Mouse (Mus musculus) activated CD4-positive, CD25-positive, alpha-beta regulatory T cell, adult 4 months (primary cell): Measurements from ENCODE around the gene Rell1. TPM values are rescaled to one million over a fixed set of nuclear protein-coding genes. Genes with fewer than 3 reads are reported as not detected.
"Not testable (repeated sequence)": the region's sequence is repeated elsewhere in the genome, so short reads cannot be mapped to it uniquely, and the experiment has no call there.

Experiments
- ATAC-seq: one replicate; pipeline ENCODE4 v1.8.0; 2017
- polyA plus RNA-seq, 2 experiments: library from polyadenylated mRNA; unstranded; fragments of 100-300 nt; shearing (Covaris generic); gene quantifications; one replicate each; pipeline ENCODE4 v1.2.1; 2017

Gene Rell1
- polyA plus RNA-seq, 2 experiments from 2014 or later = 4.0 to 7.6 TPM

DNA sequence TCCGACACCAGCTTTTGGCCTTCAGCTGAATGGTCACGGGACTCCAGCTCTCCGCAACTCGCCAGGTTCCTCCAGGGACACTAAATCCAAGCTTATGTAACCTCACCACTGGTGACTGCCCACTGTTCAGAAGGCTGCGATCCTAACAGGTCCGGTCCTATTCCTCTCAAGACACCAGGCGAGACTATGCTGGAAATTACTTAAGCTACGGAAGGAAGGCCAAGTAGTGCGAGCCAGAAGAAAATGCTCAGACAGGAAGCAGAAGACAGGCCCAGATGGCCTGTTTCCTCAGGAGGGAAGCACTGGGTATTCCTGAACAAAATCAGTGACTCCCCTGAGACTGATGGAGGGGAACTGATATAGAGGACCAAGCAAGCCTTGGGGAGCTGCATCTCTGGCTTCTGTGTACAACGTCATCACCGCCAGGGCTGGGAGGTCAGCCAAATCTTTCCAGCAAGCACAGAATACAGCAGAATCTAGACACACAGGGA, 17.2 kb downstream of the Rell1 start:
- no peak for ATAC-seq

DNA sequence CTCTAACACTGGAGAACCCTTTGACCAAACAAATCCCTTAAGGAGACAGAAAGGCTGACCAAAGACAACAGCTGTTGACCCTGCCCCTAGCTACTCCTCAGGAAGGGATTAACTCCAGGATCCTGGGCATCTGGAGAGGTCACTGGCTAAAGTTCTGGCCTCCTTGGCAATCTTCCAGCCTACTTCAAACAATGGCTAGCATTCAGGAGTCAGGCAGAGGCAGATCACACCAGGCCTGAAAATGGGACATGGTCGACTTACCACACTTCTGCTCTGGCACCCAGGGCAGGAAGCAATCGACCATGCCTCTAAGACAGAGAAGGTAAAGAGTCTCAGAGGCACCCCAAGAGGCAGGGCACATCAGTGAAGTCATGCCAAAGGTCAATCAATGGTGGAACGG, 19.5 kb downstream of the Rell1 start:
- no peak for ATAC-seq

DNA sequence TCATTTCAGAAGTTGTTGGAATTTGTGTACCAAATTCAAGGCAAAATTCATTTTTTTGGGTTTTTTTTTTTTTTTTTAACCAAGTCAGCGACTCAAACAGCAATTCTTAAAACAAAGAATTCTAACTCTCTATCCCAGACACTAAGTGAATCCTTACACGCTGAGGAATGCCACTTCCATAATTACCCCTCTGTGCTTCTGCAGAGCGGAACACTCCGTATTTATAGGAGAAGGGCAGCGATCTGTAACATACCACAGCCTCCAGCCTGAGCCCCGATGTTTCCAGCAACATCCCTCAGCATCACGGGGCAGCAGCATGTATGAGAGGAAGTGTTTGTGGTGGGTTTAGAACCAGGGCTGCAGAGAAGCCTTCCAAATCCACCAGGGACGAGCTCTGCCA, 21.2 kb downstream of the Rell1 start:
- no peak for ATAC-seq

DNA sequence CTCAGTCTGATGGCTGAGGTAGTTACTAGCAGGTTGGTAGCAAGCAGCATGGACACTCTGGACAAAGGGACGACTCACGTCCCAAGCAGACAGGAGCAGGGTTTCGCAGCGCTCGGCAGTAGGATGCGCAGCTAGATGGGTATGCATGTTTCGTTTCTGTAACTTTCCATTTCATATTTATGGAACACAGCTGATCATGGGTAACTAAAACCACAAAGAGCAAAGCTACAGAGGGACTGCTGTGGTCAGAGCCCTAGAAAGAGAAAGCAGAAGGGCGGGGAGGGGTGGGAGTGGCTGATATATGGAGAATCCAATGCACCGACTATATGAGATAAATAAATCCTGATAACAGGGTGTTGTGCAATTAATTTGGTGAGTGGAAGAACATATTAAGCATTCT, 25.4 kb downstream of the Rell1 start:
- peak; percentile 28 for ATAC-seq

DNA sequence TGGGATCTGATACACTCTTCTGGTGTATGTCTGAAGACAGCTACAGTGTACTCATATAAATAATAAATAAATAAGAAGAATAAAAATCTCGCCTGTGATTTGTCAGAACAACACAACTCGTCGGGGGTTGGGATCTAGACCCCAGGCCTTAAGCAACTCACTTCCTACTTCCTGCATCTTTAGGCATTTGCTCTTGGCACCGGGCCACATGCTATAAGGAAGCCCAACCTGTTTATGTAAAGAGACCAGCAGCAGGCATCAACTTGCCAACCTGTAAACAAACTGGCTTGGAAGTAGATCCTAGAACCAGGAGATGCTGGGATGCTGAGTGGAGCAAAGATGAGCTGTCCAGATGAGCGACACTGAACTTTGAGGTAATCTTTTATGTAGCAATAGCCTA, 26.8 kb downstream of the Rell1 start:
- no peak for ATAC-seq

DNA sequence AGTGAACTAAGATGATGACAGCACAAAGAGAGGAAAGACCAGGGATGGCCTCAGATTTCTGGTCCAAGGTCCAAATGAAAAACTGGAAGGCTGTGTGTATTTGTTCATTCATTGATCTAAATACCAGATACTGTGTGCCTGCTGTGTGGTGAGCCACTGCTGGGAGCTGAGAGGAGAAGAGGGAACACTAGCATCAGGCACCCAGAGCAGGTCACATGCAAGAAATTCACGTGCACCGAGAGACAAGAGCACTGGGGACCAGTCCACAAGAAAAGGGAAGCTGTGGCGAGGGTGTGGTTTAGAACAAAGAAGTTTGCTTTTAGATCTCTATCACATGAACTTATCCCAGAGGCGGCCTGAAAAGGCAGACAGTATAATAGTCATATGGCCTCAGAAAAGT, 30.1 kb downstream of the Rell1 start:
- ATAC-seq = no peak

DNA sequence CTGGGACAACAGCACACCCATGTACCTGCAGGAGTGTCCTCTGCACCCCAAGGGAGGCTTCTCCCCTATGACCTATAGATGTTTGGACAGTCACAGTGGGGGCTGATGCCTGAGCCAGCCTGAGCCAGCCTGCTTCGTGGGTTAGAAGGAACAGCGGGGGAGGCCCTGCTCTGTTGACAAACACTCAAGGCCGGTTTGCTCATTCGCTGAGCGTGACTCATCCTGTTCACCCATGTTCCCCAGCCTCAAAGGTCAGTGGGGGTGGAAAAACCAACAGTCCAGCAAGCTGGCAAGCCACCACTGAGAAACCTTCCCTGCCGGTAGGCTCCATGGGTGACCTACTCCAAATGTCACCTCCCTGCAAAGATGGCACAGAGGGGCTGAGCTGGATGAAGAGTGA, 32.0 kb downstream of the Rell1 start:
- ATAC-seq = no peak

DNA sequence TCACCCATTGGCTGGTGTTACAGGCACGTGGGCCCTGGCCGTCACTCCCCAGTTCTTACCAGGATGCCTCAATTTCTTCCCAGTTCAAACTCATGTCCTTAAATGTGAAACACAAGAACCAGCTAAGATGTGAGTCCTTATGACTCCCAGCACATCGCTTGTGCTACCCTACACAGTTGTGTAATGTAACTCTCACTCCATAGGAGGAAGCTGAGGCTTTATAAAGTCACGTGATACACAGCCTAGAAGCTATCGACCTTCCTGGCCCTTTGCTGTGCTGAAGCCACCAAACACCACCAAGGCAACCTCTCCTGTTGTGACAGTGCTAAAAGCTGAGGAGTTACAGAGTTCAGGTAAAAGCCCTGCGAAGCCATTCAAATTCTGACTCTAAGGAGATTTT, 33.1 kb downstream of the Rell1 start:
- ATAC-seq = no peak

DNA sequence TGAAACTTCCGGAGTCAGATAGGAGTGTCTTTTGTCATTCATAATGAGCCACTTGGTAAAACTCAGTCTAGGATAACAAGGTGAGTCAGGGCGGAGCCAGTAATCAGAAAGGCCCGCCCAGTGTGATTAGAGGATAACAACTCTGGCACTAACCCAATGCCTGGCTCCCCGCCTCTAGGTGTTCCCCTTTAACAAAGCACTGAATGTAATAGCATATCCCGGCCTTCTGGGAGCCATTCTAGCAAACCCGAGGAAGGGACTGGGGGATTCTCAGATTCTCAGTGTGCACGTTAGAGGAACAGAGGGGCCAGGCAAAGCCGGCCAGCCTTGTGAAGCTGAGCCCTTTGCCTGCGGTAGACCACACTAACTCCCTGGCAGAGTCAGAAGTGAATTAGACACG, 35.9 kb downstream of the Rell1 start:
- no peak for ATAC-seq

DNA sequence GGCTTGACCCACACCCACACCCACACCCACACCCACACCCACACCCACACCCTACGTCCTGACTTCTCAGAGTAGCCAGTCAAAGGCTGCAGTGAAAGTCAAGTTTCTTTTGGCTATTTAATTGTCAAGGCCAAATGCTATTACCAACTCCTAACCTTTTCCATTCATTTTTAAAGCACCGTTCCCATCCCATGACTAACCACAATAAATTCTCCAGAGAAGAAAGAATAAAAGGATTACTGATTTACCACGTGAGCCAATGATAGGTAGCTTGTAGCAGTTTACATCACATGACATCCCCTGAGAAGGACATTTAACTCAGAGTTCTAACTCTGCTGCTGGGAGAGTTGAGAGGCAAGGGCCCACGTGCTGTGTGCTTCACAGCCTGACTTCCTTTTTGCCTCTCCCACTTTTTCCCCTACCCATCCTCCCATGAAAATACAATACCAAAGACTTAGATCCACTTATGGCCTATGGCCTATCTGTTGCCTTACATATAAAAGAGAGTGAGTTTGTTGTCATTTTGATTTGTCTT, 37.8 kb downstream of the Rell1 start:
- ATAC-seq = no peak

DNA sequence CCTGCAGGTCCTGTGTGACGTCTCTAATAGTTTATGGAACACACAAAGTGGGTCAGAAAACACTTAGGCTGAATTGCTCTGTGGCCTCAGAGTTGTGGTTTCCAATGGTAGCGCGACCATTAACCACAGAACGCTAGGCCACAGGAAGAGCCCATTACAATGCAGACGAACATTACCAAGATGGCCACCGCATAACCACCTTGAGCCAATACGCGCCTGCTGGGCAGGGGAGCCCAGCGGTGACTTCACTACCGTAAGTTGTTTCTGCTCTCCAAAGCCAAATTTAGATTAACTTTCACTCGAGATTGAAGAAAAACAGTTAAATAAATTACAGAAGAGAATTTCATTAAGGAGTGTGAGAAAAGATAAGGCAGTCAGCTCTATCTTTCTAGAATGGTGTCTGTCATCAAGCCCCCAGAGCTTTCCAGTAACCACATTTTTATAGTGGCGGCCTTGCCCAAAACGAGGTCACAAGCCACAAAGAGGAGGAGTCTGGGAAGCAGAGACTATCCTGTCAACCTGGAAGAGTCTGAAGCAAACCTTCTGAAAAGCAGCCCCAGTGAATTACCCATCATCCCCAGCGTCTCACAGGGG, 43.6 kb downstream of the Rell1 start:
- no peak for ATAC-seq

DNA sequence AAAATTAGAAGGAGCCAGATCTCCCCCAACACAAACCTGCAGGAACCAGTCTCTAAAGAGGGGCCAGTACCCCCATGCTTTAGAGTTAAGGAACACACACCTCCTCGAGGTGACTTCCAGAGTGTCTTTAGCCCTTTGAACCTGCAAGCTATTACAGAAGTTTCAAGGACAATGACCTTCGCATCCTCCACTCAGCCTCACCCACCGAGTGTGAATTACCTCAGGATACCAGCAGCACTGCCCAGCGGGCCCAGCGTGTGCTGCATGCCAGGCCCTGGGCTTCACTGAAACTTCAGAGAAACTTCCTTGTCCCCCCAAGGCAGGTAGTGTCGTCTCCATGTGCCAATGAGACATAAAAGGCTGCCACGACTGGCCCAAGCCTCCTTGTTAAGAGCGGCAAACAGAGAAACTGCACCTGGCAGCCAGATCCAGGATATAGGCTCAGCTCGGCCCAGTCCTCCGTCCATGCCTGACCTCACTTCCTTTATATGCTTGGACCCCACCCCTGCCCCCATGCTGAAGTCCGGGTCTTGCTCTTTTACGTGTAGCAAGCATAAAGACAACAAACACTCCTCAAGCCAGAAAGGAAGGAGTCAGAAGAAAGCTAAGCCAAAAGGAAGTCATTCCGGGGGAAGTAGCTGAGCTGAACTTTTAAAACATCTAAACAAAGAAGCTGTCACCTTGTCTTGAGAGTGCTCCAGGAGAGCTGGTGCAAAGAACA, 45.2 kb downstream of the Rell1 start:
- ATAC-seq = no peak

DNA sequence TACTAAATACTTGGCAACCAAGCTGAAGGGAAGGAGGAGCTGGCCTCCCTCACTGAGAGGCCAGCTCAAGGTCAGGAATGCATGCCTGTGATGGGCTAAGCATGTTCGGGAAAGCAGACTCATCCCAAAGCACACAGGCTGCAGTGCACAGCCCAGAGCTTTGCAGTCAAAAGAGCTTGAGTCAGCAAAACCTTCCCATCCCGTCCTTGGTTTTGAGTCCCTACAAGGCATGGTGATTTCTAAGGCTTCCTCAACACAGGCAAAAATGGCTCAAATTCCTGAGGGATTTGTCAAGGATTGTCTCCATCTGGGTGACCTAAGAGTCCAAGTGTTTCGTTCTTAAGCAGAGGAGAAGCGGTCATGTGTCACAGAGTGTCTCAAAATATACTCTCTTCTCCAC, 50.5 kb downstream of the Rell1 start:
- ATAC-seq = no peak

DNA sequence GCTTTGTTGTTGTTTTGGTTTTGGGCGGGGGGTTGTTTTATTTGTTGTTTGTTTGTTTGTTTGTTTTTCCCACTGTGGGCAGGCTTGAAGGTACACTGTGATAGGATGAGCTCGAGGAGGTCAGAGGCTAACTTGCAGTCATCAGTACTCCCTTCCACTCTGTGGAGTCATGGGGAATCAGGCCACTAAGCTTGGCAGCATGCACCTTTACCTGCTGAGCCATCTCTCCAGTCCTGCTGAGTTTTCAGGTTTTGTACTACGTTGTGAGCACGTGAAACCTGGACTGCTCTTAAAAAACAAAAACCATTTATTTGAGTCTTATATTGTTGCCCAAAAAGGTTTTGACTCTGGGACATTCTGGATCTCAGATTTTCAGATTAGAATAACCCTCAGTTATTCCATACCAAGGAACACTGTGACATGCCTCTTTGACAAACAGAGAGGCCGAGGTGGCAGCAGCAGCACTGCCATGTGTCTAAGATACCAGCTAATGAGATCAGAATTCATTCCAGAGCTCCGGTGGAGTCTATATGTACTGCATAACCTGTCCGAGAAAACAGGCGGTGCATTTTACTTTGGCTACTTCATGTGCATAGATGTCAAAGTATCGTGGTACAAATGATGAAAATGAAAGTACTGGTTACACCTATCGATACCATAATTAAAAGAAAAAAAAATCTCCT, 52.1 kb downstream of the Rell1 start:
- ATAC-seq = no peak

DNA sequence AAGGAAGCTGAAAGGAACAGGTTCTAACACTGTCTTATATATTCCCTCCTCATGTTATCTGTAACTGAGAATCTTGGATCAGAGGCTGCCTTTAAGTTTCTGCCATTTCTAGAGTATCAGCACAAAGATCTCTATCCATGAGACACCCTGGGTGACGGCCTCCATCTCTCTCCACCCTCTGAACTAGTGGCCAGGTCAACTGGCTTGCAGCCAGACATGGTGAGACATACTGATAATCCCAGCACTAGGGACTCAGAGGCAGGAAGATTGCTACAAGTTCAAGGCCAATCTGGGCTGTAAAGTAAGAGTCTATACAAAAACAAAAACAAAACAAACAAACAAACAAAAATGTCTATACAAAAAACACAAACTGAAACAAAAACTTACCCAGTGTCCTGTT, 53.8 kb downstream of the Rell1 start:
- no peak for ATAC-seq

DNA sequence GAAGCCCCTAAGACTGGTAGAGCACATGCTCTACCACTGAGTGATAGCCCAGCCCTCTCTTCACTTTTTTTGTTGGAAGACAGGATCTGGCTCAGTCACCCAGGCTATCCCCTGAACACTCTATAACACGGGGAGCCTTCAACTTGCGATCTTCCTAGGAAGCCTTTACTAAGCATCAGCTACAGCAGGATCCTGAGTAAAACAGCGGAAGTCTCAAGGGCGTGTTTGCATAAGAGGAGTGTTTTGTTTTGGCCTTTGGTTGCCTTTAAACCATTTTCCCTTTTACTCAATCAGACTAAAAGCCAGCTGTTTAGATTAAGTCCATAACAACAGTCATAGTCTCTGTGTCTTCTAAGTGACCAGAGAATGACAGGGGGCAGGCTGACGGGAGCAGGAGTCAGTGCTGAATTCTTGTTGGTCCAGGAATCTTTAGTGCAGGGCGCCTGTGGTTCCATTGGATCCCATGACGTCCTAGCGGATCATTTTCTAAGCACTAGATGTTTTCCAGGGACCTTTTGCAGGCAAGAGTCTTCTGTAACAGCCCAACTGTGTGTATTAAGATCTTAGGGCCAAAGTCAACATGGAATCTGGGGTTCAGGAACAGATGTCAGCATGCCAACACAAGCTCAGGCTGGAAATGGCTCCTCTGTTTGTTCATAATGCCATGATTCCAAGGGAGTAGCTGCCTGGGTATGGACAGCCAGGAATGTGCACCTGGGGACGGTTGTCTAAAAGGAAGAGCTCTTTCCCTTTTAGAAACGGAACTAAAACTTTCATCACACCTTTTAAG, 58.3 kb downstream of the Rell1 start:
- ATAC-seq = no peak

DNA sequence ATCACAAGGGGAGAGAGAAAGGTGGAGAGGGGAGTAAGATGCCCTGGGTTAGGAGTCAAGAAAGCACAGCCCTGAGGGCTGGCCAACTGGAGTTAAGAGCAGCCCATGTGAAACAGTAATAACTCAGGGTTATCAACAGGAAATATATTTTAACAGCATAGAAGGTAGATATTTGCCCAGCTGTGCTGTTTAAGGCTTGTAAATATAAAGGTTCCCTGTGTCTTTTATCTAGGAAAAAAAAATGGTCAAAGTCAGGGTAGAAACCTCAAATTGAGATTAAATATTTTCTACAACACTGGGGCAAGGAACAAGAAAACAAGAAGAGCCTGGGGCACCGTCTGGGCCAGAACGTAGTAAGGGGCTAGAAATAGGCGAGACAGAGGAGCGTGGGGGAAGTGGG, 61.2 kb downstream of the Rell1 start:
- ATAC-seq = no peak

DNA sequence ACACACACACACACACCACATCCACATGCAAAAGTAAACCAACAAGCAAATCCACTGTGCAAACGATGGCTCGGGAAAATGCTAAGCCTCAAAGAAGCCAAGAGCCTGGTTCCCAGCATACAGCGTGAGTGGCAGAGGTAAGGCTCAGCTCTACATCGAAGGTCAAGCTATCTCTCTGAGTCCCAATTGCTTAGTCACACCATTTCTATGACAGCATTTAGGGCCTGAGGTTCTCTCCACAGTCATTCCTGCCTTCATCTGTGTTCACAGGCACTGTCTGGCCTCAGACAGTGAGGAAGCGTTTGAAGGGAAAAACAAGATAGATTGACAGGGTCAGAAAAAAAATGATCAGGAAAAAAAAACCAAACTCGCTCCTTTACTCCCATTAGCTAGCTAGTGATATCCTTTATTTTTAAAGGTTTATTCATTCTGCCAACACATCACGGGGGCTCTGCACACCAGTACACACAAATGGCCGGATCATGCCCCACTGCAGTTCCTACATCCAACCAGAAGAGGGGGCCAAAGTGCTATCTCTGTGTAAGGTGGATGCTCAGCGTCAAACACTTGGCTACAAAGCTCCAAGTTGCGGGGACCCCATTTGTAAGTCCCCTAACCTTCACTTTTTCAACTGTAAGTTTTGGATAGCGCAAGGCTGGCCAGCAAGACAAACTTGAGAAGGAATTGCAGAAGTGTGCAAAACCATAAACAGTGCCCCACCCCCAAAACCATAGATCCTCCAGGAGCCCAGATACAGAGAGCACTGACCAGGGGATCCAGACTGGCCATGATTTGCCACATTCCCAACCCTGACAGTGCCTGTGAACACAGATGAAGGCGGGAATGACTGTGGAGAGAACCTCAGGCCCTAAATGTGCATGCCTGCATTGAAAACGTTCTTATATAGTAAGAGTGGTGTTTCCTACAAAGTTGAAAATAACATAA, 62.3 kb downstream of the Rell1 start:
- peak; percentile 89 for ATAC-seq

DNA sequence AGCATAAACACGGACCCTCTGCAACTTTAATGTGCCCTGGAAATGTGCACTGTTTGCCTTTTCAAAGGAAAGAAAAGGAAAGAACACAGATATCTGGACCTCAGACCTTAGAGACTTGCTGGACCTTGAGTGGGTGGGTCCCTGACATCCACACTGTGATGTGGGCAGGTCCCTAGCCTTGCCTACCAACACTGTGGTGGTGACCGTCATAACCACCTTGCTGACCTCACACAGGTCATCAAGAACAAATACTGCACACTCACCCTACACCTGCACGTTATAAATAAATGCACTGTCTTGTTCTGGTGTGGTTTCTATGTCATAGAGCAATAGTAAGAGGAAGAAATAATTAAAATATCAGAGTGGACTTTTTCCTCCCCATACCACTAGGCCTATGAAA, 65.4 kb downstream of the Rell1 start:
- no peak for ATAC-seq

DNA sequence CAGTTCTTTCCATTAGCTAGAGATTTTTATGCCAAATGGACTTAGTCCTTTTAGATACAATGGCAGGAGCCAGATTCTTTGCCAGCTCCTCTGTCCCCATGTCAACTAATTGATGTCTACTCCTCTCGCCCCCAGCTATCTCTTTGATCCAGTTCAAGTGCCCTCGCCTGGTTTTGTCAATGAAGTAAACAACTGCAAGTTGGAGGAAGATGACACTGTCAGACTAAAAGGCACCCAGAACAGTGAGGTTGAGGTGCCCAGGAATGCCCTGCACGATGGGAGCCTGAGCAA, 70.9 kb downstream of the Rell1 start:
- ATAC-seq = no peak

DNA sequence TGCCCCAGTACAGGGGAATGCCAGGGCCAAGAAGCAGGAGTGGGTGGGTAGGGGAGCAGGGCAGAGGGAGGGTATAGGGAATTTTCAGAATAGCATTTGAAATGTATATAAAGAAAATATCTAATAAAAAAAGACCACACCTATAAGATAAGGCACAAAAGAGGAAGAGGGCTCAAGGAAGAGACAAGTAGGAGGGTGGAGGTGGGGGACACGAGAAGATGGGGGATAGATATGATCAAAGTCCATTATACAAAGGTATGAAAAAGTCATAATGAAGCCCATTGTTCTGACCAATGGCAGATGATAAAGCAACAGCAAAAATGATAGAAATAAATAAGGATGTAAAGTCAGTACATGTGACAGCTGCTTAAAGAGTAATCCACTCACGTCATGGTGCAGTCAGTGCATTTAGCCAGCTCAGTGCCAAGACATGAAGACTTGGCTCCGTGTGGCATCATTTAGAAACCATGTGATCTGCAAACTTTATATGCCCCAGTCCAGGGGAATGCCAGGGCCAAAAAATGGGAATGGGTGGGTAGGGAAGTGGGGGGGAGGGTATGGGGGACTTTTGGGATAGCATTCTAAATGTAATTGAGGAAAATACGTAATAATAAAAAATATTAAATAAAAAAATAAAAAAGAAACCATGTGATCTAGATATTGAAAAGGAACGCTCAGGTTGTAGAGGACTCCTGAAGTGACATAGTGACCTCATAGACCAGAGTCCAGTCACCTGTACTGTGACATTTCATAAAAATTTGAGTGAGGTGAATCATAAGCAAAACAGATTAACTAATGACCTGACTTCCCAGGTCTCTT, 71.5 kb downstream of the Rell1 start:
- not testable (repeated sequence) for ATAC-seq
